Mouse (Mus musculus): Measurements from ENCODE around the gene Bcl11b.

- TF ChIP-seq POLR2A (IDR thresholded peaks at IDR 0.05; ENCODE audit: insufficient read length, low read depth) (no peak), MYOG (IDR thresholded peaks at IDR 0.05; ENCODE audit: control insufficient read depth in 1 of 3, insufficient read depth in 1 of 3, insufficient read length in 2 of 3, low read depth in 2 of 3) (no peak), POLR2AphosphoS2 (IDR thresholded peaks at IDR 0.05; ENCODE audit: insufficient read length, low read depth) (no peak)
These were observed 124.2 kb downstream of the Bcl11b start for GRCm38 (mm10) chr12:107879114-107879777.

Measured in myocyte (in vitro differentiated cells).